Mouse (Mus musculus) stomach, embryonic 14.5 days (tissue): Measurements from ENCODE around the gene Nr2f2. TPM values are rescaled to one million over a fixed set of nuclear protein-coding genes. Genes with fewer than 3 reads are reported as not detected.

Source experiments
- ATAC-seq: fragments of 200-750 bp; cut with Nextera tagmentation; 2 replicates; pipeline ENCODE4 v1.8.0; 2017; ENCODE audit warnings: low read depth, moderate TSS enrichment; ENCODE audit not compliant: insufficient number of reproducible peaks, insufficient read depth, low FRiP score
- H3K27ac ChIP-seq: fragments of 300-500 bp; sonication (generic); 2 replicates; pipeline ENCODE4 v1.5.1; 2014; ENCODE audit warnings: mild to moderate bottlenecking, low read length, moderate library complexity, mixed read lengths
- H3K27me3 ChIP-seq: fragments of 300-500 bp; sonication (generic); 2 replicates; pipeline ENCODE4 v1.6.1; 2014; ENCODE audit warnings: low read length, control low read depth, mixed read lengths; ENCODE audit not compliant: control insufficient read depth, insufficient read depth
- H3K36me3 ChIP-seq: fragments of 300-500 bp; sonication (generic); 2 replicates; pipeline ENCODE4 v1.6.1; 2014; ENCODE audit warnings: mild to moderate bottlenecking, control low read depth, low read length, moderate library complexity, mixed read lengths; ENCODE audit not compliant: control insufficient read depth, insufficient read depth
- H3K4me1 ChIP-seq: fragments of 300-500 bp; sonication (generic); 2 replicates; pipeline ENCODE4 v1.6.1; 2014; ENCODE audit warnings: low read length, control low read depth, mixed read lengths; ENCODE audit not compliant: control insufficient read depth, insufficient read depth
- H3K4me2 ChIP-seq: fragments of 300-500 bp; sonication (generic); replicated peaks from 2 replicates; pipeline ENCODE4 v1.6.1; 2014; ENCODE audit warnings: low read depth, low read length, control low read depth
- H3K4me3 ChIP-seq: fragments of 300-500 bp; sonication (generic); 2 replicates; pipeline ENCODE4 v1.5.1; 2014; ENCODE audit warnings: low read depth, low read length, control low read depth
- H3K9ac ChIP-seq: fragments of 300-500 bp; sonication (generic); replicated peaks from 2 replicates; pipeline ENCODE4 v1.6.1; 2014; ENCODE audit warnings: low read depth, mild to moderate bottlenecking, control low read depth, low read length, moderate library complexity, mixed read lengths
- H3K9me3 ChIP-seq: fragments of 300-500 bp; sonication (generic); 2 replicates; pipeline ENCODE4 v1.6.1; 2016; ENCODE audit warnings: low read depth, low read length, control low read depth; ENCODE audit not compliant: control insufficient read depth
- WGBS: fragments of 180-500 bp; shearing (Covaris S2); extraction: QIAGEN DNeasy Blood & Tissue Kit; methylation state at CpG from one replicate; pipeline ENCODE4 v1.1.7; 2014; 5-methylcytosine and 5-hydroxymethylcytosine counted together
- polyA plus RNA-seq: library from polyadenylated mRNA; unstranded; fragments of >200 nt; fragmentation: Nextera tagmentation; extraction: Ambion mirVana; gene quantifications from 2 replicates; pipeline ENCODE4 v1.2.1, GENCODE M21; 2014

The Nr2f2 gene
- polyA plus RNA-seq, 1 experiment from 2014 or later: 111 TPM

DNA sequence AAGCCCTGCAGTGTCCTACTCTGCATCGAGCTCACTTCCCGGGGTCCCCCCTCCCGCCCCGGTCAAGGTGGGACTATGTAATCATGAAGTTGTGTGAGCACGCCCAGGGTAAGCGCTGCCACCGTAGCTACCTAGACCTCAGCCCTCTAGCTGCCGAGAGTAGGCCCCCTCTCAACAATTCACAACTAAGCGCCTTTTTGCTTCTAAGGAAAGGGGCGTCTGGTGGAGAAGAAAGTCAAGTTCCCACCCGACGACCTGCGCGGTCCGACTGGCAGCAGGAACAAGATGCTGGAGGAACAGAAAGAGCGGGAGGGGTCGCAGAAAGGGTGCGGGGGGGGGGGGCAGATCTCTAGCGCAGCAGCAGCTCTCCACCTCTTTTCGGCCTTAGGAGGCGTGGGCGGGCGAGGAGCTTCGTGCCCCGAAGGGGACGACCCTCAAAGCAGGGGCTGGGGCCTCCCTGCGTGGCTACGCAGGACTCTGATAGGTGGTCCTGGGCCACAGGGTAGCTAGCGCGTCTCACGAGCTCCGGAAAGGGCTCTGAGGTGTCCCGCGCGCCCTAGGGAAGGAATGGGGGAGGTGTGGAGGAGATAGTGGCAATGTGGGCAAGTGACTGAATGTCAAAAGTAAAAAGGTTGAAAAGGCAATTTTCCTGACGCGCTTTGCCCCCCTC, 2.7 kb upstream of the Nr2f2 start:
- H3K4me2 ChIP-seq: peak overlapping the region; percentile 82
- 3% methylated on average over 37 of the region's 37 CpGs for WGBS
- peaks cover 6% of the 10 kb centered on the region; the same call in 1 of the 2 replicates for H3K4me1 ChIP-seq
- no peaks in the 10 kb centered on the region for H3K9me3 ChIP-seq
- peak overlapping the region; percentile 45 for H3K4me3 ChIP-seq
- H3K27me3 ChIP-seq: no peaks in the 10 kb centered on the region
- no peaks in the 10 kb centered on the region for H3K36me3 ChIP-seq
- peak overlapping the region; percentile 56 for H3K9ac ChIP-seq
- peak; percentile 34; the same call in 1 of the 2 replicates for ATAC-seq
- H3K27ac ChIP-seq: peak overlapping the region; percentile 86

DNA sequence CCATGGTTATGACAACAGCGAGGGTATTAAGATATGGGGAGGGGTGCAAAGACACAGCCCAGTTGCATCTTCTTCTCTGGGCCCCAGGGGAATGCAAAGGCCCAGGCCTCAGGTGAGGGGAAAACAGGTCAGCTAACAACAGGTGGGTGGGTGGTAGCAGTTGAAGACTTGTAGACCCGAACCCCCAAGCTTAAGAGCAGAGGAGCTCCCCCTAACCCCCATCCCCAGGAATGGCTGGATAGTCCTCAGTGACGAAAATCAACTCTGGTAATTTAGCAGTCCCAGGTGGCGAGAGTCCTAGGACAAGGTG, 2.2 kb upstream of the Nr2f2 start:
- H3K36me3 ChIP-seq: no peaks in the 10 kb centered on the region
- peak overlapping the region; percentile 56 for H3K9ac ChIP-seq
- 34% methylated on average over 4 of the region's 4 CpGs for WGBS
- H3K27me3 ChIP-seq: no peaks in the 10 kb centered on the region
- H3K9me3 ChIP-seq: no peaks in the 10 kb centered on the region
- H3K4me2 ChIP-seq: peak overlapping the region; percentile 82
- H3K4me3 ChIP-seq: peak overlapping the region; percentile 45
- H3K27ac ChIP-seq: peak overlapping the region; percentile 86
- H3K4me1 ChIP-seq: peaks cover 6% of the 10 kb centered on the region; the same call in 1 of the 2 replicates
- no peak for ATAC-seq

DNA sequence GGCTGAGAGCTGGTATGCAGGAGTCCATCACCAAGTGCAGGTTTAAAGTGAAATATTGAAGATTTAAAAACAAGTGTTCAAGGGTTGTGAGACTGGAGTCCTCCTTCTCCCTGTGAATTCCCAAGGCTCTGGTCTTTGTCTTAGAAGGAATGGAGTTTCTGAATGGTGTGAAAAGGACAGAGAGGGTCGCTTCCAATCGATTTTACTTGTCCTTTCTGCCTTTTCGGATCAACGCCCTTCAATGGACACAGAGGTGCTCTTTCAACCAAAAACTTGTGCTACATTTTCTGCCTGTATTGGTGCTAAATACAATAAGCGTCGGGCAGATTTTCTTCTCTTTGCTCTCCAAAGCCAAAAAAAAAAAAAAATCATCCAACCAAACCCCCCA, 1.7 kb upstream of the Nr2f2 start:
- peak overlapping the region; percentile 56; the same call in 1 of the 2 replicates for H3K9ac ChIP-seq
- peak overlapping the region; percentile 45 for H3K4me3 ChIP-seq
- H3K9me3 ChIP-seq: no peaks in the 10 kb centered on the region
- H3K27me3 ChIP-seq: no peaks in the 10 kb centered on the region
- no peaks in the 10 kb centered on the region for H3K36me3 ChIP-seq
- WGBS: 26% methylated on average over 6 of the region's 6 CpGs
- ATAC-seq: no peak
- H3K4me2 ChIP-seq: peak overlapping the region; percentile 82
- peaks cover 6% of the 10 kb centered on the region; the same call in 1 of the 2 replicates for H3K4me1 ChIP-seq
- peak overlapping the region; percentile 86 for H3K27ac ChIP-seq

DNA sequence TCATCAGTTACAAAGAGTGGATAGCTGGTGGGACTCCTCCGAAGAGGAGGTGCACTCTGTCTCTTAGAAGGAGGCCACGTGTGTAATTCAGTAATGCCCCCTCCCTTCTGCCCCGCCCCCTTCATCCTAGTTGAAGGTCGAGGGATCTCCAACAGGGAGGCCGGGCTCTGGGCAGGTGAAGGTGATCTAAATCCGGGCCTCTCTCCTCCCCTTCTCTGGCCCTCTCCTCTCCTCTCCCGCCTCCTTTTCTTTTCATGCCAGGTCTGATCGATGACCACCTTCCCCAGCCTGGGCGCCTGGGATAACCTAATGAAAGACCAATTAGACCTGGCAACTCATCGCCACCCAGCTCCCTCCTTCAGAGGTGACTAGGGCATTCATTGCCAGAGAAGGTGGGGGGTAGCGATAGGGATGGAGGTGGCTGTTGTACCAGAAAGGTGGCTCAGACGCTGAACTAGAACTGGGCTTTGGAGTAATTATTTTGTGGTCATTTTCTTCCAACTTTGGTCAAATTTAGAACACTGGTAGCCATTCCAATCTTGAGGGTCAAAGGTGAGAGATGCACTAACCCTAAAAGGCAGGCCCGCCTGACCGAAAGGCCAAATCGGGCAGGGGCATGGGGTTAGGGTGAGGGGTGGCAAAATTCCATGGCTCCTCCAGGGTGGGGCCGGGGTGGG, 1.2 kb upstream of the Nr2f2 start:
- Histone ChIP-seq H3K27me3 (no peaks in the 10 kb centered on the region), H3K9ac (peak overlapping the region; percentile 77), H3K27ac (peak overlapping the region; percentile 86), H3K4me1 (peaks cover 6% of the 10 kb centered on the region; the same call in 1 of the 2 replicates), H3K4me2 (peak overlapping the region; percentile 82), H3K4me3 (peak overlapping the region; percentile 45), H3K9me3 (no peaks in the 10 kb centered on the region), H3K36me3 (no peaks in the 10 kb centered on the region)
- 19% methylated on average over 16 of the region's 16 CpGs for WGBS
- ATAC-seq: no peak

DNA sequence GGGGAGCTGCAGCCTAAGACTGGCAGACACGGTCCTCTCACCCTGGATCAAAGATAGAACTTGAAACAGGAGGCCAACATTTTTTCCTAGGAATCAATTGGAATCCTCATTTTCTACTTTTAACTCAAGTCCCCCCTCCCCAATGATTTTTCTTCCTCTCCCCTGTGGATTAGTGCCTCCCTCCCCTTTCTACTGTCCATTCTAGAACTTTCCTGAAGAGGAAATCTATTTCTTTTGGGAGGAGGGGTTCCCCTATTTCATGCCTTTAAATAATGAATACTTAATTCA, 217 bp upstream of the Nr2f2 start:
- Histone ChIP-seq H3K27ac (peak overlapping the region; percentile 96), H3K9ac (peak overlapping the region; percentile 77), H3K4me3 (peak overlapping the region; percentile 45), H3K36me3 (no peaks in the 10 kb centered on the region), H3K27me3 (no peaks in the 10 kb centered on the region), H3K4me1 (peaks cover 6% of the 10 kb centered on the region; the same call in 1 of the 2 replicates), H3K9me3 (no peaks in the 10 kb centered on the region), H3K4me2 (peak overlapping the region; percentile 82)
- 0% methylated on average over 1 of the region's 1 CpGs for WGBS
- no peak for ATAC-seq

DNA sequence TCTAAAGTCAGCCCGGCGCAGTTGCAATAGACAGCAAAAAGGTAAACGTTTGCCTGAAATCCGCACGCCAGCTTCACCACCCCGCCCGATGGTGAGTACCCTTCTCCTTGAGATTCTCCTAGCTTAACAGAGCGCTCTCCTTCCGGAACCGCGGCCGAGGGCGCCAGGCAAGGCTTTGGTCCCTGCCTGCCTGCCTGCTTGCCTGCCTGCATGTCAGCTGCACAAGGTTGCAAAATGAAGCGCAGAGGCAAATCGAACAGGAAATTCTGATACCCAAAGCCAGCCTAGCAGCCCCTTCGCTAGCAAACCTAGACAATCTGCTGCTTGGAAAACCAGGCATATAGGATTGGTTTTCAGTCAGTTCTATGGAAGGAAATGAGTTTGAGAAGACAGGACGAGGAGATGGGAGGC, 1.1 kb downstream of the Nr2f2 start:
- H3K36me3 ChIP-seq: no peaks in the 10 kb centered on the region
- WGBS: under 1% methylated on average over 17 of the region's 17 CpGs
- H3K27me3 ChIP-seq: no peaks in the 10 kb centered on the region
- H3K4me1 ChIP-seq: peaks cover 6% of the 10 kb centered on the region; the same call in 1 of the 2 replicates
- peak overlapping the region; percentile 77 for H3K9ac ChIP-seq
- H3K27ac ChIP-seq: peak overlapping the region; percentile 96
- no peak for ATAC-seq
- no peaks in the 10 kb centered on the region for H3K9me3 ChIP-seq
- H3K4me3 ChIP-seq: peak overlapping the region; percentile 45
- H3K4me2 ChIP-seq: peak overlapping the region; percentile 82

DNA sequence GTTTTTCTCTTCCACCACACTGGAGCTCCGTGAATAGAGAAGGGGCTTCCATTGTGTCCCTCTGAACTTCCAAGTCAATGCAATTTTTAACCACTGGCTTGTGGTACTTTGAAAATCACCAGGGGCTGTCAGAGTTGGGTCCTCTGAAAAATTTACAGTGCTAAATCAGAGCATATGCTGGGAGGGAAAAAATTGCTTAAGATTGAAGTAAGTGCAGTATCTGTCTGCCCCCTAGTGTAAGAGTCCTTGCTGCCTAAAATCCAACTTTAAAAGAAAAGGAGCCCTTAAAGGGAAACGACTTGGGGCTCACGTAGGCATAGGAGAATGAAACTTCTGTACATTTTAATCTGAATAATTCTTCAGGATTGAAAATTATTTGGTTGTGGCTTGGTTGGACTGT, 1.7 kb downstream of the Nr2f2 start:
- Histone ChIP-seq H3K4me3 (peak overlapping the region; percentile 45), H3K27me3 (no peaks in the 10 kb centered on the region), H3K4me2 (peak overlapping the region; percentile 82), H3K9ac (peak overlapping the region; percentile 77; the same call in 1 of the 2 replicates), H3K27ac (peak overlapping the region; percentile 96), H3K9me3 (no peaks in the 10 kb centered on the region), H3K4me1 (peaks cover 6% of the 10 kb centered on the region; the same call in 1 of the 2 replicates), H3K36me3 (no peaks in the 10 kb centered on the region)
- no peak for ATAC-seq
- WGBS: 0% methylated on average over 3 of the region's 3 CpGs

DNA sequence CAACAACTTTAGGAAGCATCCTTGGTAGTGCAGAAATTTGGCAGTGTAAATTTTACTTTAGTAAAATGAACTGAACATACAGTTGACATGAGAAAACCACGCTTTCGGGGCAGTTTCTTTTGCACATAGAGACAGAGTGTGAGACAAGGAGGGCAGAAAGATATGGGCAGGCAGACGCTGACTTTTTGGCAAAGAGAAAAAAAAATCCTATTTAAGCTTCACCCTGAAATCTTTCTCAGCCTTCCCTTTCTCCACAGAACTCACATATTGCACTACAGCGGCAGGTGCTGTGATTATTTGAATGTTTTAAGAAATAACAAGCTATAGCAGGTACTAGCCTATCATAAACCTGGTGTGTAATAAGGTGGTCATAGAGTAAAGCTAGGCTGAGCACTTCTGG, 3.2 kb downstream of the Nr2f2 start:
- peak overlapping the region; percentile 82 for H3K4me2 ChIP-seq
- H3K9ac ChIP-seq: peak overlapping the region; percentile 36
- H3K4me3 ChIP-seq: peak overlapping the region; percentile 90
- WGBS: 35% methylated on average over 4 of the region's 4 CpGs
- no peaks in the 10 kb centered on the region for H3K36me3 ChIP-seq
- H3K4me1 ChIP-seq: no peaks in the 10 kb centered on the region
- H3K9me3 ChIP-seq: no peaks in the 10 kb centered on the region
- peak overlapping the region; percentile 56; the same call in 1 of the 2 replicates for H3K27ac ChIP-seq
- ATAC-seq: no peak
- H3K27me3 ChIP-seq: no peaks in the 10 kb centered on the region
